Mouse (Mus musculus): Measurements from ENCODE around the gene Dll4.

DNA sequence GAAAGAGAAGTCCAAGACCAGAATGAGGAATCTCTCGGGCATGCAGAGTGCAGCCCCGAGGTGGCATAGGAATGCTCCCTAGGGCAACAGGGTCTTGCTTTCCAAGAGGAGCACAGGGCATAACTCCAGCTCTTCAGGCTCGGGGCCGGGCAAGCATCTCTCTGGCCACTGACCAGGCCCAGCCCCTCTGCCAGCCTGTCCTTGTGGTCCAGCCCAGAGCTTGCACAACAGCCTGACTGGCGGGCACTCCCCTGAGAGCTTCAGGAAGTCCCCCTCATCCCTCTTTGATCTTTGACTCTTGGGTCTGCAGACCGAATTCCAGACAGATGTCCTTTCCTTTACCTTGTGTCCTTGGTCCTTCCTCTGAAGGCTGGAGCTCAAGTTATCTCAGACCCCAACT, 22.7 kb upstream of the Dll4 start:
- no peak for TF ChIP-seq CTCF (IDR thresholded peaks at IDR 0.05; ENCODE audit: borderline replicate concordance, extremely low read depth, insufficient read depth, insufficient read length)
- TF ChIP-seq POLR2A (IDR thresholded peaks at IDR 0.05; ENCODE audit: borderline replicate concordance, extremely low read depth, insufficient read depth, insufficient read length, poor library complexity, severe bottlenecking), result no peak

Data from brain, embryonic 14.5 days (tissue).